Mouse (Mus musculus): ENCODE results near the gene Zfp655.

GRCm38 (mm10) chr5:145190875-145191798 lies 40.4 kb upstream of the Zfp655 start:
- TF ChIP-seq POLR2A (IDR thresholded peaks at IDR 0.05; ENCODE audit: insufficient read depth, low read depth, low read length) (peak; percentile 71), CTCF (IDR thresholded peaks at IDR 0.05; ENCODE audit: insufficient read depth, low read depth, low read length) (no peak)

Data from olfactory bulb, adult 2 months (tissue).